Mouse (Mus musculus): ENCODE data around the gene Tigit.

GRCm38 (mm10) chr16:43641230-43641629 is 22.7 kb downstream of the Tigit start:
- TF ChIP-seq CTCF (IDR thresholded peaks at IDR 0.05) (no peak), EP300 (IDR thresholded peaks at IDR 0.05; ENCODE audit: insufficient read depth, low read depth, low read length) (no peak)
